Mouse (Mus musculus) forebrain, embryonic 15.5 days (tissue): Measurements from ENCODE around the gene Arid4a. TPM values are rescaled to one million over a fixed set of nuclear protein-coding genes. Genes with fewer than 3 reads are reported as not detected.
"Not testable (repeated sequence)": the region's sequence is repeated elsewhere in the genome, so short reads cannot be mapped to it uniquely, and the experiment has no call there.

Experiments
- ATAC-seq: fragments of 200-750 bp; cut with Nextera tagmentation; replicated peaks from 2 replicates; pipeline ENCODE4 v1.8.0; 2017; ENCODE audit warnings: mild to moderate bottlenecking, moderate TSS enrichment, moderate library complexity
- H3K27ac ChIP-seq: fragments of 300-500 bp; sonication (generic); replicated peaks from 2 replicates; pipeline ENCODE4 v1.5.1; 2015; ENCODE audit warnings: mild to moderate bottlenecking, inconsistent platforms
- H3K27me3 ChIP-seq: fragments of 300-500 bp; sonication (generic); 2 replicates; pipeline ENCODE4 v1.6.1; 2015; ENCODE audit warnings: inconsistent platforms
- H3K36me3 ChIP-seq: fragments of 300-500 bp; sonication (generic); 2 replicates; pipeline ENCODE4 v1.6.1; 2015; ENCODE audit warnings: mild to moderate bottlenecking, inconsistent platforms
- H3K4me1 ChIP-seq: fragments of 300-500 bp; sonication (generic); 2 replicates; pipeline ENCODE4 v1.6.1; 2015; ENCODE audit warnings: inconsistent platforms
- H3K4me2 ChIP-seq: fragments of 300-500 bp; sonication (generic); replicated peaks from 2 replicates; pipeline ENCODE4 v1.6.1; 2015; ENCODE audit warnings: mild to moderate bottlenecking, inconsistent platforms
- H3K4me3 ChIP-seq: fragments of 300-500 bp; sonication (generic); 2 replicates; pipeline ENCODE4 v1.5.1; 2015; ENCODE audit warnings: mild to moderate bottlenecking, inconsistent platforms
- H3K9ac ChIP-seq: fragments of 300-500 bp; sonication (generic); replicated peaks from 2 replicates; pipeline ENCODE4 v1.6.1; 2015; ENCODE audit warnings: mild to moderate bottlenecking, inconsistent platforms
- H3K9me3 ChIP-seq: fragments of 300-500 bp; sonication (generic); 2 replicates; pipeline ENCODE4 v1.6.1; 2016; ENCODE audit warnings: inconsistent platforms
- WGBS: fragments of 180-500 bp; shearing (Covaris S2); methylation state at CpG from one replicate; pipeline ENCODE4 v1.1.7; 2015; ENCODE audit warnings: mixed read lengths; 5-methylcytosine and 5-hydroxymethylcytosine counted together
- polyA plus RNA-seq: library from polyadenylated mRNA; unstranded; fragments of >200 nt; fragmentation: Nextera tagmentation; extraction: Ambion mirVana; gene quantifications from 2 replicates; pipeline ENCODE4 v1.2.1, GENCODE M21; 2015

Arid4a gene
- polyA plus RNA-seq, 1 experiment from 2014 or later: 57.1 TPM

DNA sequence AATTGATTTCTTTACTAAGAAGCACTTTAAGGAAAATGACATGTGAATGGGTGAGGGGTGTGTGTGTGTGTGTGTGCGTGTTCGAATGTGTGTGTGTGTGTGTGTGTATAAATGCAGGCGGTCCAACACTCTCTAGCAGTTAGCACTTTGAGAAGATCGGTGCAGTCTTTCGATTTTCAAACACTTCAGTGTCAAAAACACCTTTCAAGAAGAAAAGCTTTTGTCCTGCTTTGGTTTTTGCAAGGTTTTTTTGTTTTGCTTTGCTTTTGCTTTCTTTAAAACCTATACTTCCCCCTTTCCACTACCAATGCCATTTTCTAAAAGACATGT lies 1.4 kb downstream of the Arid4a start:
- peaks cover 24% of the 10 kb centered on the region for H3K36me3 ChIP-seq
- H3K9me3 ChIP-seq: no peaks in the 10 kb centered on the region
- peak overlapping the region; percentile 95; the same call in 1 of the 2 replicates for H3K27ac ChIP-seq
- H3K4me1 ChIP-seq: peaks cover 33% of the 10 kb centered on the region
- no peaks in the 10 kb centered on the region for H3K27me3 ChIP-seq
- H3K4me2 ChIP-seq: peak overlapping the region; percentile 86
- peak overlapping the region; percentile 68 for H3K9ac ChIP-seq
- WGBS: 10% methylated on average over 5 of the region's 5 CpGs
- peak overlapping the region; percentile 69 for H3K4me3 ChIP-seq
- ATAC-seq: no peak

DNA sequence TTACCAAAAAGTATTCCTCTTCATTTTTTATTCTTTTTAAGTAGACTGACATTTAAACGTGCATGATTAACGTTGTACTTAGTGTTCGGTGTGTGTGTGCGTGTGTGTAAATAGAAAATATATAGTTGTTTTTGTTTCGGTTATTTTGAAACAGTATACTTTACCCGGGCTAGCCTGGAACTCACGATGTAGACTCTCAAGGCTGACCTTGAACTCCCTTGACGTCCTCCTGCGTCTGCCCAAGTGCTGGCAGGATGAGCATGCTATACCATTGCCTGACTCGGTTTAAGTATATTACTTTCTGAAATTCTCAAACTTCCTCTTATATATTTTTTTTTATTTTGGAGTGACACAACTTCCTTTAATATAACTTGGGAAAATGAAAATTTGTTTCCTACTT lies 2.0 kb downstream of the Arid4a start:
- Histone ChIP-seq H3K4me1 (peaks cover 29% of the 10 kb centered on the region), H3K4me3 (no peak overlapping the region), H3K9me3 (no peaks in the 10 kb centered on the region), H3K36me3 (peaks cover 23% of the 10 kb centered on the region), H3K4me2 (peak overlapping the region; percentile 86; the same call in 1 of the 2 replicates), H3K9ac (no peak overlapping the region), H3K27me3 (no peaks in the 10 kb centered on the region), H3K27ac (no peak overlapping the region)
- WGBS: 87% methylated on average over 10 of the region's 10 CpGs
- no peak for ATAC-seq

DNA sequence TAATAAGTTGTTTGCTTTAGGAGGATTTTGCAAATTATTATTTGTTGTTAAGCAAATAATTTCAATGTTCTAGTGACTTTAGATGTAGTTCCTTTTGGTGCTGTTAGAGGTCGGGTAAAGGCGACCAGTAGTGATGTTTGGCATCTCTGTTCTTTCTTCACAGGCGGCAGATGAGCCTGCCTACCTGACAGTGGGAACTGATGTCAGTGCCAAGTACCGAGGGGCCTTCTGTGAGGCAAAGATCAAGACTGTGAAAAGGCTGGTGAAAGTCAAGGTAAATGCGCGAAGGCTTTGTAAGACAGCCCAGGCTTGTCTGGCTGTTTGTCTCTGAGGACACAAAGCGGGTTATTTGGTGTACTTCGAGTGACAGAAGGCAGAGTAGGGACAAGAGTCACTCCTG lies 3.4 kb downstream of the Arid4a start:
- no peak overlapping the region for H3K9ac ChIP-seq
- ATAC-seq: no peak

DNA sequence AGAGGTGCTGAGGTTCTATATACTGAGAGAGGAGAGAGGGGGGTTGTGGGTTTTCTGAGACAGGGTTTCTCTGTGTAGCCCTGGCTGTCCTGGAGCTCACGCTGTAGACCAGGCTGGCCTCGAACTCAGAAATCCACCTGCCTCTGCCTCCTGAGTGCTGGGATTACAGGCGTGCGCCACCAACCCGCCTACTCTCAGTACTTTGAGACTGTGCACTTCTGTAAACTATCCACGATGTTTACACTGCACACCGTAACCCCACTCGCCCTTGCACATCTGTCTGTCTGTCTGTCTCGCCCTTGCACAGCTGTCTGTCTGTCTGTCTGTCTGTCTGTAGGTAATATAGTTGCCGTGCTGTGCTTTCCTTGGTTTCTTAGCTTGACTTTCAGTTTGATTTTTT lies 8.6 kb downstream of the Arid4a start:
- Histone ChIP-seq H3K4me3 (no peak overlapping the region), H3K9ac (no peak overlapping the region), H3K27me3 (no peaks in the 10 kb centered on the region), H3K4me2 (no peak overlapping the region), H3K9me3 (no peaks in the 10 kb centered on the region), H3K4me1 (no peaks in the 10 kb centered on the region), H3K36me3 (peaks cover 68% of the 10 kb centered on the region), H3K27ac (no peak overlapping the region)
- ATAC-seq: no peak
- 95% methylated on average over 10 of the region's 10 CpGs for WGBS

More for the DNA sequence above, 3.4 kb downstream of the Arid4a start:
- WGBS: 88% methylated on average over 8 of the region's 8 CpGs
- no peaks in the 10 kb centered on the region for H3K9me3 ChIP-seq
- H3K4me2 ChIP-seq: no peak overlapping the region
- no peaks in the 10 kb centered on the region for H3K27me3 ChIP-seq
- H3K27ac ChIP-seq: no peak overlapping the region
- no peak overlapping the region for H3K4me3 ChIP-seq
- peaks cover 33% of the 10 kb centered on the region for H3K36me3 ChIP-seq
- peaks cover 17% of the 10 kb centered on the region for H3K4me1 ChIP-seq

DNA sequence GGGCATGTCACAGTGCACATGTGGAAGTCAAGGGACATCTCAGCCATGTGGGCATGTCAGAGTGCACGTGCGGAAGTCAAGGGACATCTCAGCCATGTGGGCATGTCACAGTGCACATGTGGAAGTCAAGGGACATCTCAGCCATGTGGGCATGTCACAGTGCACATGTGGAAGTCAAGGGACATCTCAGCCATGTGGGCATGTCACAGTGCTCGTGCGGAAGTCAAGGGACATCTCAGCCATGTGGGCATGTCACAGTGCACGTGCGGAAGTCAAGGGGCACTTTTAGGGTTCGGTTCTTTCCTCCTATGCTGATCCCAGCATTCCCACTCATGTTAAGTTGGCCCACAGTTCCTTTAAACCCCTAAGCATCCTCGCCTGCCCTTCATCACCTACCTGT lies 12.5 kb downstream of the Arid4a start:
- 97% methylated on average over 8 of the region's 8 CpGs for WGBS
- ATAC-seq, H3K9me3 ChIP-seq, H3K4me2 ChIP-seq, H3K27ac ChIP-seq, H3K4me1 ChIP-seq, H3K27me3 ChIP-seq, H3K4me3 ChIP-seq, H3K9ac ChIP-seq: not testable (repeated sequence)
- H3K36me3 ChIP-seq: peaks cover 61% of the 10 kb centered on the region

DNA sequence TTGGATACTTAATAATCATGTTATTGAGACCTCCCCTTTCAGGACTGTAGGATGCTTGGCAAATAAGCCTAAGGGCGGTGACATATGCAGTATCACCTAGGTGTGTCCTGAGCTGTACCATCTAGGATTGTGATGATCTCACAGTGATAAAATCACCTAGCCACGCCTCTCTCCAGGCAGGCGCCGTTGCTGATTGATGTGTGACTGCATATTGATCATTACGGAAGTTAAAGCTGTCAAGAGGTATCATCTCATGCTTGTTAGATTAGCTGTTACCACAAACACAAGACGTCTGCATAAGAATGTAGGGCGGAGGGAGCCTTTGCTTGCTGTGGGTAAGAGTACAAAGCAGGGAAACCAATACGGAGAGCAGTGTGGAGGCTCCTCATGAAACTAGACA lies 14.5 kb downstream of the Arid4a start:
- H3K27me3 ChIP-seq: no peaks in the 10 kb centered on the region
- H3K4me1 ChIP-seq: no peaks in the 10 kb centered on the region
- no peaks in the 10 kb centered on the region for H3K9me3 ChIP-seq
- H3K9ac ChIP-seq: no peak overlapping the region
- H3K4me2 ChIP-seq: no peak overlapping the region
- H3K36me3 ChIP-seq: peaks cover 46% of the 10 kb centered on the region
- WGBS: 89% methylated on average over 8 of the region's 8 CpGs
- no peak overlapping the region for H3K27ac ChIP-seq
- H3K4me3 ChIP-seq: no peak overlapping the region
- no peak for ATAC-seq

DNA sequence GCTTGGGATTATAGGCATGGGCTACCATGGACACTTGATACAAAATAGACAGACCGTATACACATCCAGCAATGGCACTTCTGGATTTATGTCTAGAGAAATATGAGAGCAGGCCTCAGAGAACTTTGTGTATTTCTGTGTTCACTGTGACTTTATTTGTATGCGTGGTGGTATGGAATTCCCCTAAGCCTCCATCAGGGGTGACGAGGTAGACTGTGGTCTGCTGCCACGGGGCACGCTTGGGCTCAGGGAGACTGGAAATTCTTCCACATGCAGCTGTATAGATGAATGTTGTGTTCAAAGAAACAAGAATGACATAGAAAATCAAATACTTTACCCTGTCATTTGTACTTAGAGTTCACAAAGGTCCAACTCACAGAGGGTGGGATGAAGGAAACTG lies 14.9 kb downstream of the Arid4a start:
- Histone ChIP-seq H3K27me3 (no peaks in the 10 kb centered on the region), H3K4me2 (no peak overlapping the region), H3K36me3 (peaks cover 42% of the 10 kb centered on the region), H3K27ac (no peak overlapping the region), H3K4me3 (no peak overlapping the region), H3K9me3 (no peaks in the 10 kb centered on the region), H3K4me1 (no peaks in the 10 kb centered on the region), H3K9ac (no peak overlapping the region)
- WGBS: 93% methylated on average over 5 of the region's 5 CpGs
- ATAC-seq: no peak

DNA sequence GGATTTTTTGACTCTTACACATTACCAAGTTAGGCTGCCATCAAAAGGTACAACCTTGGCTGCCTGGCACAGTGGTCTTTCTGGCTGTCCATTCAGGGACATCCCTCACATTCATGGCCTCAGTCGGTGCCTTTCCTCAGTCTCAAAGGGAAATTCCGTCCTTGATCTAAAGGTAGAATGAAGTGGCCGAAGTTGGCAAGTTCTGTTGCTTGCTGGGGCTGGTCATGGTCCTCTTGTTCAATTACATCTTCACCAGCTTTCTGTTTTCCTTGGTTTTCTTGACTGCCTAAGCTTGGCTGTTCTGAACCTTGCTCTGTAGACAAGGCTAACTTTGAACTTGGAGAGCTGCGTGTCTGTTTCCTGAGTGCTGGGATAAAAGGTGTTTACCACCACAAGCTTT lies 20.0 kb downstream of the Arid4a start:
- Histone ChIP-seq H3K36me3 (peaks cover 44% of the 10 kb centered on the region), H3K27me3 (no peaks in the 10 kb centered on the region), H3K4me1 (no peaks in the 10 kb centered on the region), H3K27ac (no peak overlapping the region), H3K9me3 (no peaks in the 10 kb centered on the region), H3K4me3 (no peak overlapping the region), H3K9ac (no peak overlapping the region), H3K4me2 (no peak overlapping the region)
- 89% methylated on average over 4 of the region's 4 CpGs for WGBS
- no peak for ATAC-seq

DNA sequence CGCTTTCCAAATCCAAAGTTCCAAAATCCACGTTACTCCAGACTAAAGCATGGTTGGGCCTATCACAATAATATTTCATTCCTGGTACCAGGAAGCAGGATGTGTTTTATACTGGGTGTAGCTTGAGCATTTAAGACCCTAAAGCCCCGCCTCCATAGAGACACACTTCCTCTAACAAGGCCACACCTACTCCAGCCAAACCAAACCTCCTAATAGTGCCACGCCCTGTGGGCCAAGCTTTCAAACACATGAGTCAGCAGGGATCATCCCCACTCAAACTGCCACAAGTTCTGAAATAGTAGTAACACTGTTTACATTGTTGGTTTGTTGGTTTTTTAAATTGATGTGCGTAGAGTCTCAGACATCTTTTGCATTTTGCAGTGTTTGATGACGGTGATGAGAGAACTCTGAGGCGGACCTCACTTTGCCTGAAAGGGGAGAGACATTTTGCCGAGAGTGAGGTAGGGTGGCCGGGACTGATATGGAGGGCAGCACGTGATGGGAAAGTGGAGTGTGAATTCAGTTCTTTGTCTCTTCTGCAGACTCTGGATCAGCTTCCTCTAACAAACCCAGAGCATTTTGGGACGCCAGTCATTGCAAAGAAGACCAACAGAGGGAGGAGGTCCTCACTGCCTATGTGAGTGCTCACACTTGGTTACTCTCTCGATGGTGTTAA lies 21.1 kb downstream of the Arid4a start:
- H3K27me3 ChIP-seq: no peaks in the 10 kb centered on the region
- no peaks in the 10 kb centered on the region for H3K4me1 ChIP-seq
- WGBS: 94% methylated on average over 12 of the region's 12 CpGs
- H3K27ac ChIP-seq: no peak overlapping the region
- no peak for ATAC-seq
- H3K9ac ChIP-seq: no peak overlapping the region
- no peak overlapping the region for H3K4me3 ChIP-seq
- peaks cover 49% of the 10 kb centered on the region for H3K36me3 ChIP-seq
- no peaks in the 10 kb centered on the region for H3K9me3 ChIP-seq
- no peak overlapping the region for H3K4me2 ChIP-seq

DNA sequence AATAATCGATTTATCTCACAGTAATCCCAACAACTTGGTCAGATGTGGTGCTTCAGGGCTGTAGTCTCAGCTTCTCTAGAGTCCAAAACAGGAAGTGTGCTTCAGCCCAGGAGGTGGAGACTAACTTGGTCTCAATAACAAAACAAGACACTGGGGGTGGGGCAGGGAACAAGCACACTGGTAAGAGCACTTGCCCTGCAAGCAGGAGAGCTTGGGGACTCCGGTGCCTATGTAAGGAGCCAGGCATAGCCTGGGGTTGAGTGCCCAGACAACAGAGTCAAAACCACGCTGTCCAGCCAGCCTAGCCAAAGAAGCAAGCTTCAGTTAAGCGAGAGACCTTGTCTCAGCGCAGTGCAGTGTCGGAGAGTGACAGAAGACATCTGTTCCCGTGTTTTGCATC lies 24.7 kb downstream of the Arid4a start:
- Histone ChIP-seq H3K27me3 (no peaks in the 10 kb centered on the region), H3K9me3 (no peaks in the 10 kb centered on the region), H3K27ac (no peak overlapping the region), H3K4me2 (no peak overlapping the region), H3K36me3 (peaks cover 44% of the 10 kb centered on the region), H3K9ac (no peak overlapping the region), H3K4me3 (no peak overlapping the region), H3K4me1 (no peaks in the 10 kb centered on the region)
- ATAC-seq: no peak
- WGBS: 93% methylated on average over 7 of the region's 7 CpGs

DNA sequence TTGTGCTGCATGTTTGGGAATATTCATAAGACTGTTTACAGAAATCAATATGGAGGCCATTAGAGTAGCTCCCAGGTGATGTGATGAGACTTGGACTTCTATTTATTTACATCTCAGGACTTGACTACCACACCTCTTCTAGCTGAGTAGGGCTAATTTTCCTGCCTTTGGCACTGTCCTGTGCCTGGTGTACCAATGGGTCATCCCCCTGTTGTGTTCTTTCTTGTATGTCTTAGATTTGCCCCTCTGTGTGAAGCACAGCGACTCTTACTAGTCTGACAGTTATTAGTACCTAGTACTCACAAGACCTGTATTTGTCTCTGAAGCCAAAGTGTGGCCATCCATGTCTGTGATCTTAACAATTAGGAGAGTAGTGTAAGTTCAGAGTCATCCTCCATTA lies 26.7 kb downstream of the Arid4a start:
- H3K9ac ChIP-seq: no peak overlapping the region
- no peak overlapping the region for H3K4me2 ChIP-seq
- H3K27me3 ChIP-seq: no peaks in the 10 kb centered on the region
- peaks cover 5% of the 10 kb centered on the region for H3K4me1 ChIP-seq
- ATAC-seq: no peak
- no peak overlapping the region for H3K4me3 ChIP-seq
- H3K36me3 ChIP-seq: peaks cover 40% of the 10 kb centered on the region
- 100% methylated on average over 1 of the region's 1 CpGs for WGBS
- H3K9me3 ChIP-seq: no peaks in the 10 kb centered on the region
- no peak overlapping the region for H3K27ac ChIP-seq

DNA sequence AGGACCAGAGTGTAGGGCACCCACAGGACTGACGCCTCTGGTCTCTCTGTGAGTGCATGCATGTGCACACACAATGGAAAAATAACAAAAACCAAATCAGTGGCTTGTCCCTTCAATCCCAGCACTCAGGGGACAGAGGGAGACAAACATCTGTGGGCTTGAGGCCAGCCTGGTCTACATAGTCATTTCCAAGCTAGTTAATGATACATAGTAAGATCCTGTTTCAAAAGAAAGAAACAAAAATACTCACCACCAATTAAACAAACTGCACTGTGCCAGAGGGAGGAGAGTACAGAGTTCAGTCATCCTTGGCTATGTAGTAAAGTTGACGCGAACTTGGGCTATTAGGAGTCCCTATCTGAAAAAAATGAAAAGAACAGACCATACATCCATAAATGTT lies 27.8 kb downstream of the Arid4a start:
- Histone ChIP-seq H3K27ac (no peak overlapping the region), H3K9ac (no peak overlapping the region), H3K4me1 (peaks cover 9% of the 10 kb centered on the region), H3K4me2 (no peak overlapping the region), H3K36me3 (peaks cover 33% of the 10 kb centered on the region), H3K27me3 (no peaks in the 10 kb centered on the region), H3K4me3 (no peak overlapping the region), H3K9me3 (no peaks in the 10 kb centered on the region)
- WGBS: 84% methylated on average over 3 of the region's 3 CpGs
- ATAC-seq: no peak

DNA sequence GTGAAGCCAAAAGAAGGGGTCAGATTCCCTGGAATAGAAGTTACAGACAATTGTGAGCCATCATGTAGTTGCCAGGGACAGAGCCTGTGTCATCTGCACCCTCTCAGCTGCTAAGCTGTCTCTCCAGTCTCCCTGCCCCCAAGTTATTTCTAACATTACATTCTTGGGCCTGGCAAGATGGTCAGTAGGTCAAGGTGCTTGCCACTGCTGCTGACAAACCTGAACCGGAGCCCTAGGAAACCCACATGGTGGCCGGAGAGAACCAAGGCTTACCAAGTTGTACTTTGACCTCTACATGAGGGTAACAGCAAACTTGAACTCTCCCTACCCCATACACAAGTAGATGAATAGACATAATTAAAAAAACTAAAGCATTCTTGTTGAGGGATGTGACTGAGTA lies 28.7 kb downstream of the Arid4a start:
- no peaks in the 10 kb centered on the region for H3K9me3 ChIP-seq
- peaks cover 14% of the 10 kb centered on the region for H3K4me1 ChIP-seq
- H3K9ac ChIP-seq: no peak overlapping the region
- no peak overlapping the region for H3K4me2 ChIP-seq
- 97% methylated on average over 2 of the region's 2 CpGs for WGBS
- H3K36me3 ChIP-seq: peaks cover 28% of the 10 kb centered on the region
- H3K4me3 ChIP-seq: no peak overlapping the region
- ATAC-seq: no peak
- no peak overlapping the region for H3K27ac ChIP-seq
- no peaks in the 10 kb centered on the region for H3K27me3 ChIP-seq
